Mouse (Mus musculus) G1E (cell line): ENCODE results near the gene L3mbtl1.

Experiments used
- CTCF ChIP-seq: IDR thresholded peaks from 2 replicates; pipeline ENCODE4 v1.5.1; 2012; ENCODE audit warnings: low read depth, low read length, inconsistent platforms, mixed read lengths
- GATA2 ChIP-seq: IDR thresholded peaks from 2 replicates; pipeline ENCODE4 v1.6.1; 2012; ENCODE audit warnings: low read depth, low read length, inconsistent platforms, borderline replicate concordance
- TAL1 ChIP-seq: conservative IDR thresholded peaks from 2 replicates; pipeline ENCODE4 v1.6.1; 2012; ENCODE audit warnings: low read depth, low read length, inconsistent platforms, mixed read lengths

GRCm38 (mm10) chr2:162905902-162906301, 37.4 kb upstream of the L3mbtl1 start:
- TF ChIP-seq CTCF, result no peak
- TF ChIP-seq TAL1, result no peak
- TF ChIP-seq GATA2, result no peak
